Mouse (Mus musculus) left cerebral cortex, adult 9 months (tissue): Measurements from ENCODE around the gene Adam19.
A peak's percentile ranks its signal among the peaks of the same experiment; 100 is the strongest.
"Not testable (repeated sequence)": the region's sequence is repeated elsewhere in the genome, so short reads cannot be mapped to it uniquely, and the experiment has no call there.

Source experiments
- DNase-seq, 2 experiments: peaks; one replicate each; pipeline ENCODE4 v3.0.0; 2022; ENCODE audit warnings: low spot score in 2 of 2

Adam19 gene

DNA sequence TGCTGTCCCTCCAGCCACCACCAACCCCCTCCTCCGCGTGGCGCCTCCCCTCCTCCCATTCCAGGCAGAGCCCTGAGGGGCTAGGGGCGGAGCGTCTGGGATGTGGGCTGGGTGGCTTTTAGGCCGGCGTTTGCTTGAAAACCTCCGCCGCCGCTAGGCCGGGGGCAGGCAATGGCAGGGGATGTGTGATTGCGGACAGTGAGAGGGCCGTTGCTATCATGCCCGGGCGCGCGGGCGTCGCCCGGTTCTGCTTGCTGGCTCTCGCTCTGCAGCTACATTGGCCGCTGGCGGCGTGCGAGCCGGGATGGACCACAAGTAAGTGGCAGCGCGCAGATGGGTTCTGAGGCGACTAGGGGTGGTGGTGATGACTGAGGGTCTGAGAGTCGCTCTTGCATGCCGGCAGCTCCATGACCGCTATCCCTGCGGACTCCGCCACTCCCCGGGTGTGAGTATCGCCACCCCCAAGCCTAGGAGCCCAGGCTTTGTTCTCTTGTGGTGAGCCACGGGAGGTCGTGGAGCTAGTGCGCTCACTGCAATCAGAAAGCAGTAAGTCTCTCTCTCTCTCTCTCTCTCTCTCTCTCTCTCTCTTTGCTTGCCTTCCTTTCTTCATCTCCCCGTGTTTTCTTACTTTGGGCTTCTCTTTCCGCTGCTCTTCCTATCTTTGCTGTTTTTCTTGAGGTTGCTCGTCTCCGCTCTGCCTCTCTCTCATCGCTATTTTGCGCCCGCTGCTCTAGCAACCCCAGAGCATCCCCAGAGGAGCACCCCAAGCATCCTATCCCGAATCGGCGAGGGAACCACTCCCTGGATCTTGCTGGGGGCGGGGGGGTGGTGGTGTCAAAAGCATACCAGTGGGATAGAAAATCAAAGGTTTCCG, at the start of gene Adam19:
Gene Adam19, plus strand, starts transcription at position 97 of the 874 bp plus-strand sequence.
- peak in 1 of 2 experiments; percentile 65 for DNase-seq

DNA sequence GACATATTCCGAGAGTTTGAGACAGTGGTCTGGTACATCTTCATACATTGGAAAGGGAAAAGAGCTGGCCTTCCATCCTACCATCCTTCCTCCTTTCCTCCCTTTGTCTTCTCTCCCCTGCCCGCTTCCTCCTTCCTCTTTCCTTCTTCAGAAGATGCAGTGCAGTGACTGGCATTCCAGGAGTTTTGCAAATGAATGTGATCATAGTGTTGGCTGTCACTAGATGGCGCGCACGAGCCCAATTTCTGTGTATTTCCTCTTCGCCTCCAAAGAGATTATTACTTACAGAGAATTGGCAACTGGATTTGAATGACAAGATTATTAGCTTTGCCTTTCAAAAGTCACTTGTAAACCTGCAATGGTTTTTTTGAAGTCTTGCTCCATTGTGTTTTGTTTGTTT, 39.7 kb upstream of the Adam19 start:
- peak in 1 of 2 experiments; percentile 68 for DNase-seq

GRCm38 (mm10) chr11:46020246-46020645, 35.5 kb upstream of the Adam19 start:
- DNase-seq: no peak

DNA sequence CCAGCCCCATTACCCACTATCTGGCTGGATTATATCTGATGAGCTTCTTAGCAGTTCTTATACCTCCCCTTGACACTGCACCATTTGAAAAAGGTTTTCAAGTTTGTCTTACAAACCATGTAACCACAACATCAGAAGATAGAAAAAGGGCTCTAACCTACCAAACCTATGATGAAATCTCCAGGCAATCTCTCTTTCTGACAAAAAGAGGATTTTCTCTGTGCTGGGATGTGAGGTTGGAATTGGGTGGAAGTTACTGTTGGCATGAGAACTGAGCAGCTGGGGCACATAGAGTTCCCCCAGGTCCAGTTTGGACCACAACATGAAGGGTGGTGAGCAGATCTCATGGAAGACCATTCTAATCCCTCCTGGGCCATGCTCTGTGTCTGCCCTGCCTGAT, 33.9 kb upstream of the Adam19 start:
- DNase-seq: no peak

DNA sequence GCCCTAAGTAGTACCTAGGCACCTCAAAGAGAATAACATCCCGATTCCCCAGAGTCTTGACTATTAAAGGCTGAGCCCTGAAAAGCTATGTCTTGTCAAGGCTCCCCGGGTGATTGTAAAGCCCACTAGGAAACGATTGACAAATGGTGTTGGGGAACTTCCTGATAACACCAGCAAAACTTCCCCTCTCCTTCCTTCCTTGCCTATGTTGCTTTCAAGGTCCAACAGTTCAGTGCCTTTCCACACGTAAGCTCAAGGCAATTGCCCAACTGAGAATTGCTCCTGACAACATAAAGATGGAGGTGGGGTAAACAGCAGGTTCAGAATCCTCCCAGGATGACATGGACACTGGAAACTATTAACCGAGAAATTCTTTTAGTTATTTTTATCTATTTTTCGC, 32.8 kb upstream of the Adam19 start:
- no peak for DNase-seq

GRCm38 (mm10) chr11:46025962-46026392, 29.8 kb upstream of the Adam19 start:
- DNase-seq: no peak

DNA sequence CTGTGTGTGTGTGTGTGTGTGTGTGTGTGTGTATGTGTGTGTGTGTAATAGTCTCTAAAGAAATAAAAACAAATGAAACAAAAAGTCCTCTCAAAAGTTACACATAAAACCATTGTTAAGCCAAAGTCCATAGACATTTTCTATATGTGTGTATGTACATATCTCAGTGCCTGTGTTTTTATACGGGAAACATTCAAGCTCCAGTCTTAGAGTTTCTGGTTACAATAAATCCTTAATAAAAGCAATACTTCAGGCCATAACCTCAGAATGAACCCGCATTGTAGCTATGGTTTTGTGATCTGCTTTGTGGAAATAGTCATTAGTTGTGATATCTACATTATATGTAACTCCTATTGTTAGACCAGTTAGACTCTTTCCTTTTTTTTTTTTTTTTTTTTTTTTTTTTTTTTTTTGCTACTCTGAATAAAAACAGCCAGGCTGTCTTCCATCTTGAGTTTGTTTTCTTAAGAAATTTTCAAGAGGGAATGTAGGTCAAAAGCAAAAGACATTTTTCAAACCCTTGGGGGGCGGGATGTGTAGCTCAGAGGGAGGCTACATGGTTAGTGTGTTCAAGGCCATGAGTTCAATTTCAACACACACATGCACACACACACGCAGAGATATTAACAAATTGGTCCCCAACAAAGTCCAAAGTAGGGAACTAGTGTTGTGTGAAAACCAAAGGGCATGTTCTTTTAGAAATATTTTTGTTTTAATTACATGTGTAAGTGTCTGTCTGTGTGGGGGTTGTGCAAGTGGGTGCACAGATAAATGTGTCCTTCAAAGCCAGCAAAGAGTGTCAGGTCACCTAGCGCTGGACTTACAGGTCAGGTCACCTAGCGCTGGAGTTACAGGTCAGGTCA, 27.6 kb upstream of the Adam19 start:
- no peak for DNase-seq

GRCm38 (mm10) chr11:46029485-46029884, 26.3 kb upstream of the Adam19 start:
- DNase-seq: no peak

DNA sequence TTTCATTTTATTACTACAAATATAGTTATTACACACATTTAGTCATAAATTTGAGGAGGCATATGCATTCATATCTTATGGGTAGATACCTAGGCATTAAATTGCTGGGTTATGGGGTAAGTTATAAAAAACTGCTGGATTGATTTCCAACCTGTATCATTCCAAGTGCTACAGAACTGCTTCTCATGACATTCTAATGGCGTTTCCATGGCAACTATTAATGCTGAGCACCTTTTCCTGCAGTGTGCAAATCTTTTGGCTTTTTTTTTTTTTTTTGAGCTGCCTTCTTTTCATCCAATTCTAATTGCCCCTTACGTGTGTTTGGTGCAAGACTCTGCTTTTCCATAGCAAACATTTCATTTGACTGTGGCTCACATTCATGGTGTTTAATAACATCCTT, 25.8 kb upstream of the Adam19 start:
- DNase-seq: no peak

GRCm38 (mm10) chr11:46031470-46031869, 24.3 kb upstream of the Adam19 start:
- DNase-seq: no peak

GRCm38 (mm10) chr11:46032956-46033355, 22.8 kb upstream of the Adam19 start:
- no peak for DNase-seq

DNA sequence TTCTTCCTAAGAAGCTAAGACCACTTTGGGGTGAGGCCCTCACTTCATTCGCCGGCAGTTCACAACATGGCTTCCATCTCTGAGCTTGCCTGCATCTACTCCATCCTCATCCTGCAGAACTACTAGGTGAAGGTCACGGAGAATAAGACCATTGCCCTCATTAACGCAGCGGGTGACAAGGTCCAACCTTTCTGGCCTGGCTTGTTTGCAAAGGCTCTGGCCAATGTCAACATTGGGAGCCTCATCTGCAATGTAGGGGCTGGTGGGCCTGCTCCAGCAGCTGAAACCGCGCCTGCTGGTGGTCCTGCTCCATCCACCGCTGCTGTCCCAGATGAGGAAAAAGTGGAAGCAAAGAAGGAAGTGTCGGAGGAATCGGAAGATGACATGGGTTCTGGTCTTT, 19.4 kb upstream of the Adam19 start:
- DNase-seq: no peak

- no peak for DNase-seq
Observed at GRCm38 (mm10) chr11:46038901-46039300, 16.9 kb upstream of the Adam19 start.

DNA sequence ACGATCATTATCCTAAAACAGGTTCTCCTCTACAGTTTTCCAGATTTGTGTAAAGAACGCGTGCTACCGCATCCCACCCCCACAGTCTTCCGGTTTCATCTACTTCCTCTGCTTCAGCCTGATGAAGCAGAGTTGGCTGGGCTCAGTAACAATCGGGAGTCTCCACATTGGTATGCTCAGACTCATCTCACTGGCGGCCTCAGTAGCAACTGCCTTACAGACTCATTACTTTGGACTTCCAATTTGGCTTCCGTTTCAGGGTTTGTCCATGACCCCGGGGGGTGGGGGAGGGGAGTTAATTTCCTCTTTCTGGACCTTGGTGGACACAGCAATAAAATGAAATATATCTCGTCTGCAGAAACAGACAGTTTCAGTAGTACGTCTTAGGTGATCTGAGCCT, 16.5 kb upstream of the Adam19 start:
- DNase-seq: no peak

- DNase-seq: no peak
Observed at GRCm38 (mm10) chr11:46040841-46041556, 14.8 kb upstream of the Adam19 start.

DNA sequence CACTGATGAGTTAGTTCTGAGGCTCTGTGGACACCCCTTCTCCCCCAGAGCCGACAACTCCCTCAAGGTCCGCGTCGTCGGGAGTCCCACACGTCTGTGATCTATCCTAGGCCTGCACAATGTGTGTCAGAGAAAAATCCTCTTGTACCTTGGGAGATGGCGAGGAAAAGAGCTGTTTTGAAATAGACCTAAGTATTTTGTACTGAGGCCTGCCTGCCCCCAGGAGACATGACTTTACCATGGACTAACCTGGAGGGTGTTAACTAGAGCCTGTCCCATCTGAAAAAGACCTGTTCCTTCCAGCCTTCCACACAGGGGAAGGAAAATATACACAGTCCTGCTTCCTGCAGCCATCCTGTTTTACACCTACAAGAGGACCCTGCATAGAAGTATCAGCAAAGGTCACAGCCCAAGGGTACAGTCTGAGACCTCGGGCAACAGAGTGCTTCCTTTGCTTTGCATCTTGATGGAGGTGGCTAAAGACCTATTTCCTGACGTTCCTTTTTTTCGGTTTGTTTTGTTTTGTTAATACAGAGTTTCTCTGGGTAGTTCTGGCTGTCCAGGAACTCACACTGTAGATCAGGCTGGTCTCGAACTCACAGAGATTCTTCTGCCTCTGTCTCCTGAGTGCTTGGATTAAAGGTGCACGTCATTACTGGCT, 14.1 kb upstream of the Adam19 start:
- no peak for DNase-seq

GRCm38 (mm10) chr11:46044781-46045180, 11.0 kb upstream of the Adam19 start:
- no peak for DNase-seq

DNA sequence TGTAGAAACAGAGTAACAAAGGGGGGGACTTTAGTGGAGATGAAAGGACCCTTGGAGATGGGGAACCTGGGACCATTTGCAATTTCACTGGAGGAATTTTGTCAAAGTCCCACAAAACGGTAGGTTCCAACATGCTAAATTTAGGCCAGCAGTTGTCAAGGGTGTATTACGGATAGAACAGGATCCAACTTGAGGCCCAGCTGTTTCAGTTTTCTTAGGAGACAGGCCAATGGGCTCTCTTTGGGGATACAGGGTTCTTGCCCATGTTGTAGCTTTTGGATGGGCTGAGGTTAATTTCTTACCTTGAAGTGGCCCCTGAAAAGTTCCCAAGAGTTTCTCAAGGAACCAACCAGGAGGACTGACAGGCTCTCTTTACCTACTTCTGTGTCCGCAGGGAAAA, 8.5 kb upstream of the Adam19 start:
- DNase-seq: no peak

- peak in 1 of 2 experiments; percentile 47 for DNase-seq
Observed at GRCm38 (mm10) chr11:46052105-46052659, 3.6 kb upstream of the Adam19 start, which contains the start of gene Gm12166. Gm12166 (minus strand) TSS chr11:46052321.

GRCm38 (mm10) chr11:46053457-46053856, 2.3 kb upstream of the Adam19 start:
- not testable (repeated sequence) for DNase-seq

GRCm38 (mm10) chr11:46054311-46054710, 1.5 kb upstream of the Adam19 start:
- DNase-seq: no peak
